Mouse (Mus musculus) ES-E14 (cell line): Measurements from ENCODE around the gene Elmo1.

ENCODE experiments used
- MAFK ChIP-seq: IDR thresholded peaks from 2 replicates; pipeline ENCODE4 v1.6.1; 2014; ENCODE audit warnings: mild to moderate bottlenecking, low read depth, low read length, inconsistent platforms; ENCODE audit not compliant: insufficient read depth
- ZNF384 ChIP-seq: IDR thresholded peaks from 2 replicates; pipeline ENCODE4 v1.6.1; 2012; ENCODE audit warnings: low read depth, low read length, inconsistent platforms

DNA sequence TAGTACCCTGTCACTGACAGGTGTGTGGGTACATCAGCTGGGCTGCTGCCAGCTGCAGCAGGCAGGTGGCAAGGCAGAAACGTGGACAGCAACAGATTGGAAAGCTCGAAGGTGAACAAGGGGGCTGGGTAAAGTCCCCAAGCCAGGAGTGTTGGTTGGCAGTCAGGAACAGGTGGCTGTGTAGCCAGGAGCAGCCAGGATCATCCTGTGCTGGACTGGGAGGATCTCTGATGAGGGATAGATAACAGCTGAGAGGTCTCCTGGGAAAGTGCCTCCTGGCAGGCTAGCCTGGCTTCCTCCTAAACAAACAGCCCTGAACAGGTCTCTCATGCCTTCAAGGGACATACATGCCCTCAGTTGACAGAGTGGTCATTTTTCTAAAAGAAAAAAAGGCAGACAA lies 110.2 kb downstream of the Elmo1 start:
- TF ChIP-seq MAFK = no peak
- TF ChIP-seq ZNF384 = no peak
